In genomic region chr5:28117882-28118530, GRCm38 (mm10) we compare ENCODE assay signal across 9 mouse cellular contexts. TPM values are rescaled to one million over a fixed set of nuclear protein-coding genes. Genes with fewer than 3 reads are reported as not detected.
DNase-seq lines count a peak whose midpoint lies in the region; ATAC-seq and TF ChIP-seq lines count a peak whose summit lies in the region.
"Had no signal": no experiment of that assay in that cellular context is flagged by ENCODE, and none has a peak within 500 bp of the region (broad histone marks: within the 10 kb centered on the region; RNA-seq: fewer than 3 reads in every experiment).

No protein-coding gene starts in this region.

- H3K4me1 ChIP-seq in ES-E14 (ENCODE audit: control insufficient read depth in 2 of 2, insufficient read depth in 2 of 2, low read length in 2 of 2, poor library complexity in 1 of 2) = no peaks in the 10 kb centered on the region
- H3K4me1 ChIP-seq in heart, embryonic 11.5 days (ENCODE audit: control insufficient read depth, insufficient read depth, low read length) = no peaks in the 10 kb centered on the region
- H3K4me1 ChIP-seq in midbrain, embryonic 16.5 days (ENCODE audit: control insufficient read depth, insufficient read depth, low read length) = 0 out of 2 replicates have a peak, but pooled peaks cover 4% of the 10 kb centered on the region

- WGBS in heart, embryonic 11.5 days (ENCODE audit: insufficient replicate concordance) = under 1% methylated on average over 30 of the region's 30 CpGs
- under 1% methylated on average over 30 of the region's 30 CpGs for WGBS in midbrain, embryonic 16.5 days

- no peaks in the 10 kb centered on the region for H3K36me3 ChIP-seq in ES-E14 (ENCODE audit: control insufficient read depth, insufficient read depth, low read length, poor library complexity, severe bottlenecking)
- H3K36me3 ChIP-seq in heart, embryonic 11.5 days (ENCODE audit: control insufficient read depth, insufficient read depth, low read length) = no peaks in the 10 kb centered on the region
- no peaks in the 10 kb centered on the region for H3K36me3 ChIP-seq in midbrain, embryonic 16.5 days (ENCODE audit: control insufficient read depth, insufficient read depth, low read length)

- H3K4me2 ChIP-seq in heart, embryonic 11.5 days = peak overlapping the region; percentile 78
- H3K4me2 ChIP-seq in midbrain, embryonic 16.5 days (ENCODE audit: low read length) = peak overlapping the region; percentile 59

- H3K27me3 ChIP-seq in heart, embryonic 11.5 days (ENCODE audit: control insufficient read depth, insufficient read depth, low read length) = peaks cover 58% of the 10 kb centered on the region
- H3K27me3 ChIP-seq in midbrain, embryonic 16.5 days (ENCODE audit: control insufficient read depth, insufficient read depth, low read depth, low read length) = peaks cover 37% of the 10 kb centered on the region

- ATAC-seq in heart, embryonic 11.5 days (replicated peaks; ENCODE audit: insufficient number of reproducible peaks, low FRiP score, low TSS enrichment) = no peak
- ATAC-seq in midbrain, embryonic 16.5 days = no peak

- no peaks in the 10 kb centered on the region for H3K9me3 ChIP-seq in ES-E14 (ENCODE audit: control insufficient read depth, insufficient read depth, low read depth, low read length)
- no peaks in the 10 kb centered on the region for H3K9me3 ChIP-seq in heart, embryonic 11.5 days (replicated peaks; ENCODE audit: control insufficient read depth, low read length)
- no peaks in the 10 kb centered on the region for H3K9me3 ChIP-seq in midbrain, embryonic 16.5 days (replicated peaks; ENCODE audit: control insufficient read depth, low read length, poor library complexity, severe bottlenecking)

- H3K9ac ChIP-seq in ES-E14 (ENCODE audit: insufficient read depth, low read depth, low read length, poor library complexity, severe bottlenecking) = peak overlapping the region; percentile 61
- H3K9ac ChIP-seq in heart, embryonic 11.5 days (ENCODE audit: low read depth, low read length) = peak overlapping the region; percentile 46
- H3K9ac ChIP-seq in midbrain, embryonic 16.5 days (ENCODE audit: low read depth, low read length) = peak overlapping the region; percentile 40; the same call in 1 of the 2 replicates

- in situ Hi-C loops in ES-E14 (cut with MboI; ENCODE audit: low sequenced_read_pairs in 2 of 2, unreplicated experiment in 2 of 2) = no loop called here

- no peak for DNase-seq in ES-E14 (ENCODE audit: low read depth, low spot score)
- peak; percentile 69 to 77 for DNase-seq in cerebellum, adult 18-20 months
- DNase-seq in kidney, postnatal 10 days = peak; percentile 75
- no peak for DNase-seq in urinary bladder, postnatal 25 days (ENCODE audit: low spot score)
- DNase-seq in thymus, postnatal 0 days (ENCODE audit: low spot score) = no peak
- no peak for DNase-seq in layer of hippocampus, postnatal 25 days (ENCODE audit: extremely low spot score in 1 of 2, low spot score in 1 of 2)

- H3K4me3 ChIP-seq in ES-E14 (ENCODE audit: insufficient read depth in 1 of 2, low read depth in 1 of 2, low read length in 2 of 2, poor library complexity in 1 of 2, severe bottlenecking in 1 of 2) = peak overlapping the region; percentile 48 to 55
- peak overlapping the region; percentile 42 for H3K4me3 ChIP-seq in heart, embryonic 11.5 days (ENCODE audit: low read depth, low read length)
- peak overlapping the region; percentile 35 for H3K4me3 ChIP-seq in midbrain, embryonic 16.5 days (ENCODE audit: low read depth, low read length)

- H3K27ac ChIP-seq in ES-E14 (ENCODE audit: insufficient read depth, low read depth, low read length, poor library complexity, severe bottlenecking) = no peak overlapping the region
- H3K27ac ChIP-seq in heart, embryonic 11.5 days (ENCODE audit: low read depth, low read length) = no peak overlapping the region
- peak overlapping the region; percentile 70 for H3K27ac ChIP-seq in midbrain, embryonic 16.5 days (ENCODE audit: low read length)

TF ChIP-seq in ES-E14, 5 proteins besides CTCF, POLR2A, EP300 and RAD21:
- no peak for TF ChIP-seq HCFC1 (IDR thresholded peaks at IDR 0.05; ENCODE audit: borderline replicate concordance, insufficient read depth, low read length)
- TF ChIP-seq MAFK (IDR thresholded peaks at IDR 0.05; ENCODE audit: insufficient read depth, low read depth, low read length) = no peak
- no peak for TF ChIP-seq ZC3H11A (IDR thresholded peaks at IDR 0.05; ENCODE audit: borderline replicate concordance, low read depth, low read length)
- TF ChIP-seq CHD2 (IDR thresholded peaks at IDR 0.05; ENCODE audit: low read depth, low read length) = no peak
- no peak for TF ChIP-seq ZNF384 (IDR thresholded peaks at IDR 0.05; ENCODE audit: low read depth, low read length)
TF ChIP-seq in ES-E14: peak in this region for 0.

RNA-seq across cellular contexts. Expression of gene Insig1, which starts 46.8 kb away (rescaled TPM):
- total RNA-seq in ES-E14 (2012; rRNA removed) = 89.2 and 112 TPM in 2 replicates
- polyA plus RNA-seq in heart, embryonic 11.5 days (2014; fragmentation: Nextera tagmentation; extraction: Ambion mirVana) = 34.6 and 37.8 TPM in 2 replicates
- 83.3 and 94.0 TPM in 2 replicates for polyA plus RNA-seq in midbrain, embryonic 16.5 days (2015; fragmentation: Nextera tagmentation; extraction: Ambion mirVana)
- 46.5 and 47.5 TPM in 2 replicates for polyA plus RNA-seq in thymus, postnatal 0 days (2015; fragmentation: Nextera tagmentation; extraction: Ambion mirVana)
- total RNA-seq in layer of hippocampus, postnatal 25 days (2021) = 10 to 100 TPM; 64.8 to 70.4 TPM

RNA-seq across cellular contexts. Expression of gene En2, which starts 47.5 kb away (rescaled TPM):
- 3.2 and 3.3 TPM in 2 replicates for total RNA-seq in ES-E14 (2012; rRNA removed)
- not detected in 2 replicates for polyA plus RNA-seq in heart, embryonic 11.5 days (2014; fragmentation: Nextera tagmentation; extraction: Ambion mirVana)
- polyA plus RNA-seq in midbrain, embryonic 16.5 days (2015; fragmentation: Nextera tagmentation; extraction: Ambion mirVana) = 0.55 and 0.72 TPM in 2 replicates
- polyA plus RNA-seq in thymus, postnatal 0 days (2015; fragmentation: Nextera tagmentation; extraction: Ambion mirVana) = not detected in 2 replicates
- total RNA-seq in layer of hippocampus, postnatal 25 days (2021) = under 1 TPM; 0.34 to 0.56 TPM
- total RNA-seq: neutrophil, adult 5-6 weeks had no signal

Comparison
In these comparisons a context has a peak if more than half of its experiments do, and no peak if none do; other contexts are left out.
1. DNase-seq: peak in cerebellum, adult 18-20 months (2 of 2) and kidney, postnatal 10 days (single experiment); none in ES-E14 (single experiment), urinary bladder, postnatal 25 days (single experiment), thymus, postnatal 0 days (single experiment) and layer of hippocampus, postnatal 25 days (0 of 2).
2. Peak in every context shown above with its lines, with median percentiles within 50 percentile points of each other: H3K4me3 ChIP-seq and H3K9ac ChIP-seq.